Mouse (Mus musculus): ENCODE measurements around the gene Omg. TPM values are rescaled to one million over a fixed set of nuclear protein-coding genes. Genes with fewer than 3 reads are reported as not detected.

Gene Omg
- polyA plus RNA-seq, 1 experiment from 2014 or later, result 7.9 TPM

Other genes starting within 250 kb of the Omg start
- gene Wsb1, start 249.4 kb downstream of the Omg start, polyA plus RNA-seq (2015; fragmentation: Nextera tagmentation; extraction: Ambion mirVana), result 406 and 435 TPM in 2 replicates
- gene Gm9964, start 207.2 kb downstream of the Omg start, polyA plus RNA-seq (2015; fragmentation: Nextera tagmentation; extraction: Ambion mirVana), result not detected in 2 replicates
- gene Nf1, start 164.4 kb downstream of the Omg start, polyA plus RNA-seq (2015; fragmentation: Nextera tagmentation; extraction: Ambion mirVana), result 6.1 and 6.6 TPM in 2 replicates
- gene Evi2b, start 19.7 kb upstream of the Omg start, polyA plus RNA-seq (2015; fragmentation: Nextera tagmentation; extraction: Ambion mirVana), result not detected in 2 replicates
- gene Evi2, start 26.5 kb upstream of the Omg start, polyA plus RNA-seq (2015; fragmentation: Nextera tagmentation; extraction: Ambion mirVana), result 0.56 and 0.58 TPM in 2 replicates
- 3.2 and 3.7 TPM in 2 replicates for gene Evi2a, start 26.5 kb upstream of the Omg start, polyA plus RNA-seq (2015; fragmentation: Nextera tagmentation; extraction: Ambion mirVana)
- 24.7 and 28.9 TPM in 2 replicates for gene Rab11fip4, start 87.1 kb upstream of the Omg start, polyA plus RNA-seq (2015; fragmentation: Nextera tagmentation; extraction: Ambion mirVana)